Comparison of ENCODE assay signal across 16 mouse cellular contexts in genomic region chr19:32592749-32593148, GRCm38 (mm10).
"Had no signal": no experiment of that assay in that cellular context is flagged by ENCODE, and none has a peak within 500 bp of the region (broad histone marks: within the 10 kb centered on the region; RNA-seq: fewer than 3 reads in every experiment).

No protein-coding gene starts in this region.

- H3K27ac ChIP-seq: lung, embryonic 15.5 days; macrophage; midbrain, embryonic 13.5 days; midbrain, embryonic 15.5 days; neural tube, embryonic 12.5 days; stomach, embryonic 15.5 days; stomach, postnatal 0 days had no signal

- H3K36me3 ChIP-seq: lung, embryonic 15.5 days; midbrain, embryonic 13.5 days; midbrain, embryonic 15.5 days; neural tube, embryonic 12.5 days; stomach, embryonic 15.5 days had no signal

- H3K4me1 ChIP-seq: stomach, embryonic 15.5 days had no signal

- H3K9ac ChIP-seq: liver, postnatal 0 days; lung, embryonic 15.5 days; midbrain, embryonic 13.5 days; midbrain, embryonic 15.5 days; neural tube, embryonic 12.5 days; stomach, embryonic 15.5 days had no signal

- H3K4me3 ChIP-seq: lung, embryonic 15.5 days; megakaryocyte, embryonic 14.5 days; midbrain, embryonic 13.5 days; midbrain, embryonic 15.5 days; neural tube, embryonic 12.5 days; stomach, embryonic 15.5 days had no signal

- DNase-seq: liver, postnatal 0 days; lung, adult 2 months; lung, postnatal 14 days; lung, postnatal 36 days; right cerebral cortex, postnatal 14 days; thymus, adult 2 months; thymus, postnatal 25 days; thymus, postnatal 4 days had no signal
